Mouse (Mus musculus) bone marrow, adult 2 months (tissue): Measurements from ENCODE around the gene Hmg20b.

ENCODE experiments used
- CTCF ChIP-seq: fragments of 200-500 bp; IDR thresholded peaks from 2 replicates; pipeline ENCODE4 v1.5.1; 2011; ENCODE audit warnings: low read length, control low read depth; ENCODE audit not compliant: control insufficient read depth, insufficient read depth
- POLR2A ChIP-seq: fragments of 200-500 bp; IDR thresholded peaks from 2 replicates; pipeline ENCODE4 v1.6.1; 2011; ENCODE audit warnings: low read depth, mild to moderate bottlenecking, control low read depth, low read length, borderline replicate concordance; ENCODE audit not compliant: control insufficient read depth

DNA sequence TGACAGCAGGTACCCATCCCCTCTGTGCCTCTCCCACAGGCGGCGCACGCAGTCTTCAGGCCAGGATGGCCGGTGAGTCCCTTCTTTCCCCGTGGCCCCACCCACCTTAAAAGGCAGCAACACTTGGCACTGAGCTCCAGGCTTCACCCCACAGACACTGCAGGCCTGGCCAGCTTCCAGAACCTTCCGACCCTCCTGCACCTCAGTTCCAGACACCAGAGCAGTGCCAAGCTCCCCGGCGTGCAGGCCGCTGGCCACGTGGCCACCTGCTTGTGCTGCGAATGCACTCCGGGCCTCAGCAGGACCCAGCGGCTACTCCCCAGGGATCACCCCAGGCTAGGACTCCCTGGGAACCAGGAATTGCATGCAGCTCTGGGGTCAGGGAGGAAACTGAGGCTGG is 36.7 kb downstream of the Hmg20b start:
- TF ChIP-seq POLR2A (no peak), CTCF (no peak)
